Mouse (Mus musculus) layer of hippocampus, postnatal 25 days (tissue): ENCODE measurements around the gene Ptpre. TPM values are rescaled to one million over a fixed set of nuclear protein-coding genes. Genes with fewer than 3 reads are reported as not detected.

Experiments used
- DNase-seq, 2 experiments: peaks; one replicate each; pipeline ENCODE4 v3.0.0; 2022; ENCODE audit warnings: mixed read lengths in 2 of 2, low spot score in 1 of 2; ENCODE audit errors: extremely low spot score in 1 of 2
- total RNA-seq, 2 experiments: library from RNA; stranded (reverse); gene quantifications; 2 replicates each; pipeline ENCODE4 v1.2.3; 2021

Ptpre gene
- total RNA-seq, 2 experiments from 2014 or later, result 47.4 to 59.0 TPM

- DNase-seq, result no peak
These were observed 97.8 kb downstream of the Ptpre start for GRCm38 (mm10) chr7:135634851-135635624.

- no peak for DNase-seq
These were observed 100.2 kb downstream of the Ptpre start for GRCm38 (mm10) chr7:135637406-135637980.

DNA sequence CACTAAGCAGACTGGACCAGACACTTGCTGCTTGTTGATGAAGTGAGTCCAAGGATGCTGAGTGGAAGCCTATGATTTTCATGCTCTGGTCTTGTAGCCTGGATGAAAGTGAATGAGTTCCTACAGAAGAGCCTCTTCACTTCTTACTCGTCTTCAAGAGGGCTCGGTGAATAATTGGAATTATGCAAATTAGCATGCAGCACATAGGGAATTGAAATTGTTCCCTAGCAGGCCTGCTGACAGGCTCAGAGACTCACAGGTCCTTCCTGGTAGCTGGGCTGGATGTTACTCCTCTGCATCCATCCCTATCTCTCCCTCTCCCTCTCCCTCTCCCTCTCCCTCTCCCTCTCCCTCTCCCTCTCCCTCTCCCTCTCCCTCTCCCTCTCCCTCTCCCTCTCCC is 102.1 kb downstream of the Ptpre start:
- no peak for DNase-seq

DNA sequence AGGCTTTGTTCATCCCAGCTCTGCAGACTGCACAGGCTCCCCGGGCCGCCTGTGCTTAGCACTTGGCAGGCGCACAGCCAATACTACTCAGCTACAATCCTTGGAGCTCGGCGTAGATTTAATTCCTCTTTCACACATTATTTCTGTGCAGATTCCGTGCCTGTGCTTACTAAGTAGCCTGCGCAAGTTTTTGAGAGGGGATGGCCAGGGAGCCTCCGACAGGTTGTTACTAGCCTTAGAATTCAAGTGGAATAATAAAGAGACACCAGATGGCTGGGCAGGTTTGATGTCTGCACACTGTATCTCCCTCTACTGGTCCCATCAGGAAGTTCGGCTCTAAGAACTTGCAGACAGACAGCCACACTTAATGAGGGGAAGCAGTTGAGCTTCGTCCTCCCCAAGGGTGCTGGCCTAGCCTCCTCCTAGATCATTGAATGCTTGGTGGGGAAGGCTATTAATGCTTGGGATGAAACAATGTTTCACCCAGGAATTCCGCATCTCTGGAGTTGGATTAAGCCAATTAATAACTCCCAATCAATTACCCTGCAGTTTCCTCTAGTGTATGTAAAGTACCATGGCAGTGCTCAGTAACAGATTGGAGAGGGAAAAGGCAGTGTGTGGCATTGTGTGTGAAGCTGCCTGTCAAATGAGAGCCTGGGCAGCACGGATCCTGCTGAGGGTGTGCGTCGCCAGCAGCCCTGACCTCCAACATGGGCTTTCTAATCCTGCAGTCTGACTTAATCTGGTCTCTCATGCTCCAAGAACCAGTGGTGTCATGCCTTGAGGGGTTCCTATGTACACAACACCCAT is 104.6 kb downstream of the Ptpre start:
- DNase-seq, result peak; percentile 57 to 65

GRCm38 (mm10) chr7:135644452-135644851 is 107.2 kb downstream of the Ptpre start:
- no peak for DNase-seq

DNA sequence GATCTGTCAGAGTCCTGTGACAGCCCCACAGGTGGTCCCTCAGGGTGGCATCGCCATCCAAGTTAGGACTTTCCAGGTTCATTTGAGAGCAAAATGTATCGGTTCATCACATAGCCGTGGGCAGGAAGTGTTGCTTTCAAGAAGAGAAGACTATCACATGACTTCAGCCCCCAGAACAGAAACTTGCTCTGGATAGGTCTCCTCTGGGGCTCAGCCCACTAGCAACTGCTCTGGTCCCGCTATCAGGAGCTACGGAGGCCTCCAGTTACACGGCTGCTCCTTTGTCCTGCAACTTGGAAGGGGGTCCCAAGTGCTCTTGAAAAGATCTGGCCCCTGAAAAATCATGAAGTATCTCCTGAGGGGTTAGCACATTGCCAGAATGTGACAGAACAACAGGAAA is 109.7 kb downstream of the Ptpre start:
- DNase-seq, result no peak

- DNase-seq, result no peak
These were observed 111.5 kb downstream of the Ptpre start for GRCm38 (mm10) chr7:135648821-135649220.

DNA sequence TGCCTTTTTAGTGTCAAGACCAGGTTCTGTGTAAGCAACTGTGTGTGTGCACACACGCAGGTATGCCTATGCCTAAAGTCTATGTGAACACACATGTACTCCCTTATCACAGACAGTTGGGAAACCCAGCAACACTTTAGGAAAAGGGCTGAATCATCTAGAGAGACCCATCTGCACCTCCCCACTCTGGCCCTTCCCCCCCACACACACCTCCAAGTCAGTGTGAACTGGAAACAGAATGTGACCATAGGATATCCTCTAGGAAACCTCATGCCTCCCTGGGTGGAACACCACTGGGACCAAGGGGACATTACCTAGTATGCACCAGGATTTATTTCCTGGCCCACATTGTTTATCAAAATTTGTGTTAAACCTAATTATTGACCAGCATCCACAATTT is 112.0 kb downstream of the Ptpre start:
- no peak for DNase-seq

- DNase-seq, result no peak
These were observed 112.8 kb downstream of the Ptpre start for GRCm38 (mm10) chr7:135650061-135650460.

- no peak for DNase-seq
These were observed 114.7 kb downstream of the Ptpre start for GRCm38 (mm10) chr7:135651831-135652511.

DNA sequence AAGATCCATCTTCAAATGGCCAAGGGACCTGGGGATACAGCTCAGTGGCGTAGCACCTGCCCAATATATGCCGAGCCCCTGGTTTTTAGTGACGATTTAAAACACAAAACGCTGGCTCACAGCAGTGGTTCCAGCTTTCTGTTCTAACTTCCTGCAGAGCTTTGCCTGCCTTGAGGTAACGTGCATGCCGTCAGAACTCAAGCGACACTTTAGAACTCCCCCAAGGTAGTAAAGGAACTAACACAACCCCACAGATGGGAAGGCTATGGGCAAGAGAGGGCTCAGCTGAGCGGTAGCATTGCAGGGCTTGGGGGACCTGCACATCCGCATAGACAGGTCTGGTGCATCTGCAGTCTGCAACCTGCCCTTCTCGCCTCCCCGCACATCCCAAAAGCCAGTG is 115.5 kb downstream of the Ptpre start:
- no peak for DNase-seq

- DNase-seq, result no peak
These were observed 116.3 kb downstream of the Ptpre start for GRCm38 (mm10) chr7:135653601-135654000.

DNA sequence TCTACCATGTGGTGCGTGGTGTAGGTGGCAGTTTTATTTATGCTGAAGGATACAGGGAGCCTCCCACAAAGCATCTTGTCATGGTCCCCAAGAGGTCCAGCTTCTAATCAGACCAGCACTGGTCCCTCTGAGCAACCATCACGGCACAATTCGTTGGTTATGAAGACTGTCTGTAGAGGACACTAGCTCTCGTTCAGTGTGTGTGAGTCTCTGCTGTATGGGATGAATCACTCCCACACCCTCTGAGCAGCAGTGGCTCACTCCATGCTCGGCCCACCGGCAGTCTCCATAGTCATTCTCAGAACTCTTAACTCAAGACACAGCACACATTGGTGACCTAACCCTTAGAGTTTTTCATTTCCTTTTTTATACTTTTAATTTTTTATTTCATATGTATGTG is 117.0 kb downstream of the Ptpre start:
- DNase-seq, result no peak

- no peak for DNase-seq
These were observed 117.8 kb downstream of the Ptpre start for GRCm38 (mm10) chr7:135655113-135655512.

GRCm38 (mm10) chr7:135658150-135658549 is 120.9 kb downstream of the Ptpre start:
- no peak for DNase-seq

- no peak for DNase-seq
These were observed 122.1 kb downstream of the Ptpre start for GRCm38 (mm10) chr7:135659314-135659935.

DNA sequence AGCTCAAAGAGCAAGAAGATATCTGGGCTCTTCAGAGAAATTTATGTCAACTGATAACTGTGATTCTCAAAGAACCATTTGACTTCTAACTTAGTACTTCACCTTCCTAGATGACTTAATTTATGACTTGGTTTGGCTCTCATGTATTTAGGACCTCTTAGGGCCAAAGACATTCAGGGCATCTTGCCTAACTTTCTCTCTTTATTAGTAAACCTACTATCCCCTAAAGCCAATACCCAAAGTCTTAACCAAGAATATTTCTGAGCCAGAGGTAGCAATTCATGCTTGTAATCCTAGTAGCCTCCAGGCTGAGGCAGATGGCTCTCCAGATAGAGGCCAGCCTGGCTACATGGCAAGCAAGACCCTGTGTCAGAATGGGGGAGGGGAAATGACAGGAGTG is 123.0 kb downstream of the Ptpre start:
- DNase-seq, result no peak

DNA sequence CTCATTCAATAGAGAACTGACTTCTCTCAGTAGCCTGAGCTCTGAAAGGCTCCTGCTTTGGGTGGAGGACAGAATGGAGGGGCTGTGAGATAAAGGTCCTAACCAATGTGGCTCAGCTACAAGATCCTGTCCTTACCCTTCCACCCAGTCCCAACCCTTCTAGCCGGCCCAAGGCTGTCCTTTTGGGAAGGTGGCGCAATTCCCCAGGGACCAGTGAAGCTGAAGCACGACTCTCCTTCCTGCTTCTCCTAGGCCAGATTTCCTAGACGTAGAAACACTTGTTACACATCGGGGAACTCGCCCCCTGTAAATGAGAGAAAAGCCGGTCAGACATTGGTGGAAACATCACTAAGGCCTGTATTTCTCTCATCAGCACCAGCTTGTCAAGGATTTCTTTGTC is 126.9 kb downstream of the Ptpre start:
- DNase-seq, result no peak

- no peak for DNase-seq
These were observed 129.0 kb downstream of the Ptpre start for GRCm38 (mm10) chr7:135666314-135666713.
